Mouse (Mus musculus): ENCODE measurements at regions not wholly inside any gene's neighbourhood (a gene's known extent, or its start where the extent isn't known, plus 50 kb on each side); places are given as distances from the start of the nearest gene placed in this dataset.

- H3K36me3 ChIP-seq (replicated peaks; ENCODE audit: control insufficient read depth, insufficient read depth, low read length), result no peaks in the 10 kb centered on the region
- H3K9me3 ChIP-seq (replicated peaks; ENCODE audit: control insufficient read depth, low read length), result no peaks in the 10 kb centered on the region
- no peak for DNase-seq (ENCODE audit: low spot score)
- H3K4me3 ChIP-seq (ENCODE audit: low read depth, low read length), result no peak overlapping the region
- H3K4me2 ChIP-seq (ENCODE audit: low read depth, low read length), result no peak overlapping the region
- H3K27me3 ChIP-seq (ENCODE audit: control insufficient read depth, insufficient read depth, low read length), result peaks cover 11% of the 10 kb centered on the region; the same call in 1 of the 2 replicates
- H3K9ac ChIP-seq (replicated peaks; ENCODE audit: low read depth, low read length), result no peak overlapping the region
- no peak for ATAC-seq (ENCODE audit: insufficient read depth, low read depth)
- TF ChIP-seq CTCF (IDR thresholded peaks at IDR 0.05; ENCODE audit: low read depth), result no peak
- TF ChIP-seq EP300 (IDR thresholded peaks at IDR 0.05; ENCODE audit: low read depth), result no peak
- WGBS, result 67% methylated on average over 6 of the region's 6 CpGs
- no peaks in the 10 kb centered on the region for H3K4me1 ChIP-seq (ENCODE audit: control insufficient read depth, insufficient read depth)
- H3K27ac ChIP-seq (ENCODE audit: low read depth), result no peak overlapping the region
Observed at GRCm38 (mm10) chr9:61601911-61602310, 229.7 kb downstream of the Tle3 start.

- DNase-seq (ENCODE audit: low spot score), result no peak
- Histone ChIP-seq H3K4me2 (ENCODE audit: low read depth, low read length) (no peak overlapping the region), H3K4me3 (ENCODE audit: low read depth, low read length) (no peak overlapping the region), H3K9me3 (replicated peaks; ENCODE audit: control insufficient read depth, low read length) (no peaks in the 10 kb centered on the region), H3K36me3 (replicated peaks; ENCODE audit: control insufficient read depth, insufficient read depth, low read length) (no peaks in the 10 kb centered on the region), H3K4me1 (ENCODE audit: control insufficient read depth, insufficient read depth) (no peaks in the 10 kb centered on the region), H3K9ac (replicated peaks; ENCODE audit: low read depth, low read length) (no peak overlapping the region), H3K27ac (ENCODE audit: low read depth) (no peak overlapping the region), H3K27me3 (ENCODE audit: control insufficient read depth, insufficient read depth, low read length) (peaks cover 41% of the 10 kb centered on the region)
- 26% methylated on average over 7 of the region's 7 CpGs for WGBS
- ATAC-seq (ENCODE audit: insufficient read depth, low read depth), result no peak
- TF ChIP-seq EP300 (IDR thresholded peaks at IDR 0.05; ENCODE audit: low read depth) (no peak), CTCF (IDR thresholded peaks at IDR 0.05; ENCODE audit: low read depth) (no peak)
Observed at GRCm38 (mm10) chr9:61597287-61597686, 225.1 kb downstream of the Tle3 start.

- H3K27me3 ChIP-seq (ENCODE audit: control insufficient read depth, insufficient read depth, low read length), result peaks cover 42% of the 10 kb centered on the region
- DNase-seq (ENCODE audit: low spot score) (no peak), ATAC-seq (ENCODE audit: insufficient read depth, low read depth) (no peak)
- no peaks in the 10 kb centered on the region for H3K9me3 ChIP-seq (replicated peaks; ENCODE audit: control insufficient read depth, low read length)
- no peaks in the 10 kb centered on the region for H3K36me3 ChIP-seq (replicated peaks; ENCODE audit: control insufficient read depth, insufficient read depth, low read length)
- no peak overlapping the region for H3K27ac ChIP-seq (ENCODE audit: low read depth)
- H3K4me2 ChIP-seq (ENCODE audit: low read depth, low read length), result no peak overlapping the region
- 40% methylated on average over 17 of the region's 17 CpGs for WGBS
- no peak overlapping the region for H3K9ac ChIP-seq (replicated peaks; ENCODE audit: low read depth, low read length)
- H3K4me3 ChIP-seq (ENCODE audit: low read depth, low read length), result no peak overlapping the region
- H3K4me1 ChIP-seq (ENCODE audit: control insufficient read depth, insufficient read depth), result no peaks in the 10 kb centered on the region
- TF ChIP-seq EP300 (IDR thresholded peaks at IDR 0.05; ENCODE audit: low read depth) (no peak), CTCF (IDR thresholded peaks at IDR 0.05; ENCODE audit: low read depth) (no peak)
Observed at GRCm38 (mm10) chr9:61596410-61597108, 224.4 kb downstream of the Tle3 start.

- Histone ChIP-seq H3K4me2 (ENCODE audit: low read depth, low read length) (no peak overlapping the region), H3K27ac (ENCODE audit: low read depth) (no peak overlapping the region), H3K27me3 (ENCODE audit: control insufficient read depth, insufficient read depth, low read length) (peaks cover 43% of the 10 kb centered on the region), H3K36me3 (replicated peaks; ENCODE audit: control insufficient read depth, insufficient read depth, low read length) (no peaks in the 10 kb centered on the region), H3K9ac (replicated peaks; ENCODE audit: low read depth, low read length) (no peak overlapping the region), H3K9me3 (replicated peaks; ENCODE audit: control insufficient read depth, low read length) (no peaks in the 10 kb centered on the region), H3K4me3 (ENCODE audit: low read depth, low read length) (no peak overlapping the region), H3K4me1 (ENCODE audit: control insufficient read depth, insufficient read depth) (no peaks in the 10 kb centered on the region)
- 73% methylated on average over 9 of the region's 9 CpGs for WGBS
- TF ChIP-seq EP300 (IDR thresholded peaks at IDR 0.05; ENCODE audit: low read depth), result no peak
- no peak for TF ChIP-seq CTCF (IDR thresholded peaks at IDR 0.05; ENCODE audit: low read depth)
- DNase-seq (ENCODE audit: low spot score) (no peak), ATAC-seq (ENCODE audit: insufficient read depth, low read depth) (no peak)
Observed at GRCm38 (mm10) chr9:61595170-61595967, 223.2 kb downstream of the Tle3 start.

GRCm38 (mm10) chr9:61593991-61594390 lies 221.8 kb downstream of the Tle3 start:
- TF ChIP-seq CTCF (IDR thresholded peaks at IDR 0.05; ENCODE audit: low read depth), result no peak
- no peak for TF ChIP-seq EP300 (IDR thresholded peaks at IDR 0.05; ENCODE audit: low read depth)
- ATAC-seq (ENCODE audit: insufficient read depth, low read depth) (no peak), DNase-seq (ENCODE audit: low spot score) (no peak)
- Histone ChIP-seq H3K4me2 (ENCODE audit: low read depth, low read length) (no peak overlapping the region), H3K4me3 (ENCODE audit: low read depth, low read length) (no peak overlapping the region), H3K27ac (ENCODE audit: low read depth) (no peak overlapping the region), H3K36me3 (replicated peaks; ENCODE audit: control insufficient read depth, insufficient read depth, low read length) (no peaks in the 10 kb centered on the region), H3K9ac (replicated peaks; ENCODE audit: low read depth, low read length) (no peak overlapping the region), H3K4me1 (ENCODE audit: control insufficient read depth, insufficient read depth) (no peaks in the 10 kb centered on the region), H3K27me3 (ENCODE audit: control insufficient read depth, insufficient read depth, low read length) (peaks cover 43% of the 10 kb centered on the region), H3K9me3 (replicated peaks; ENCODE audit: control insufficient read depth, low read length) (no peaks in the 10 kb centered on the region)
- 80% methylated on average over 6 of the region's 6 CpGs for WGBS
